Mouse (Mus musculus) v-Abl transformed pro-B cells (cell line): ENCODE results near the gene Slc6a5.

ENCODE experiments used
- in situ Hi-C, 2 experiments: fragments of 400-800 bp; cut with MboI; formaldehyde crosslinking; loops; one replicate each; pipeline ENCODE4 v1.15.1; 2025; ENCODE audit not compliant: unreplicated experiment in 2 of 2

Slc6a5 gene

GRCm38 (mm10) chr7:49909850-49910249 is at the start of gene Slc6a5:
Gene Slc6a5 (plus strand): TSS chr7:49910146.
- in situ Hi-C loops, result loop anchor here in 1 of 2 experiments (25.0 kb wide), 1 partner anchor 773 kb away; no protein-coding TSS in a partner anchor

GRCm38 (mm10) chr7:49861196-49861595 is 48.8 kb upstream of the Slc6a5 start:
- in situ Hi-C loops, result no loop called here

GRCm38 (mm10) chr7:49863753-49864152 is 46.2 kb upstream of the Slc6a5 start:
- in situ Hi-C loops, result no loop called here

- in situ Hi-C loops, result no loop called here
These were observed 40.3 kb upstream of the Slc6a5 start for GRCm38 (mm10) chr7:49869656-49870055.

- in situ Hi-C loops, result no loop called here
These were observed 39.7 kb upstream of the Slc6a5 start for GRCm38 (mm10) chr7:49870276-49870675.

GRCm38 (mm10) chr7:49877307-49877706 is 32.6 kb upstream of the Slc6a5 start:
- in situ Hi-C loops, result no loop called here

- in situ Hi-C loops, result no loop called here
These were observed 30.9 kb upstream of the Slc6a5 start for GRCm38 (mm10) chr7:49879051-49879450.

- in situ Hi-C loops, result no loop called here
These were observed 29.8 kb upstream of the Slc6a5 start for GRCm38 (mm10) chr7:49879998-49880707.

GRCm38 (mm10) chr7:49882288-49882687 is 27.7 kb upstream of the Slc6a5 start:
- in situ Hi-C loops, result no loop called here

GRCm38 (mm10) chr7:49882694-49883389 is 27.1 kb upstream of the Slc6a5 start:
- in situ Hi-C loops, result no loop called here

GRCm38 (mm10) chr7:49887776-49888390 is 22.1 kb upstream of the Slc6a5 start:
- in situ Hi-C loops, result no loop called here

- in situ Hi-C loops, result no loop called here
These were observed 15.2 kb upstream of the Slc6a5 start for GRCm38 (mm10) chr7:49894786-49895185.

GRCm38 (mm10) chr7:49895296-49895695 is 14.7 kb upstream of the Slc6a5 start:
- in situ Hi-C loops, result no loop called here

- in situ Hi-C loops, result loop anchor here in 1 of 2 experiments (25.0 kb wide), 1 partner anchor 765 kb away; no protein-coding TSS in a partner anchor
These were observed 7.9 kb upstream of the Slc6a5 start for GRCm38 (mm10) chr7:49902003-49902552.

GRCm38 (mm10) chr7:49907191-49908171 is 2.5 kb upstream of the Slc6a5 start:
- in situ Hi-C loops, result loop anchor here in 1 of 2 experiments (25.0 kb wide), 1 partner anchor 770 kb away; no protein-coding TSS in a partner anchor

- in situ Hi-C loops, result loop anchor here in 1 of 2 experiments (25.0 kb wide), 1 partner anchor 771 kb away; no protein-coding TSS in a partner anchor
These were observed 1.6 kb upstream of the Slc6a5 start for GRCm38 (mm10) chr7:49908181-49908855.

GRCm38 (mm10) chr7:49908990-49909411 is 945 bp upstream of the Slc6a5 start:
- in situ Hi-C loops, result loop anchor here in 1 of 2 experiments (25.0 kb wide), 1 partner anchor 772 kb away; no protein-coding TSS in a partner anchor

GRCm38 (mm10) chr7:49910361-49910760 is 415 bp downstream of the Slc6a5 start:
- in situ Hi-C loops, result loop anchor here in 1 of 2 experiments (25.0 kb wide), 1 partner anchor 773 kb away; no protein-coding TSS in a partner anchor
